Mouse (Mus musculus) kidney, embryonic 16.5 days (tissue): ENCODE results near the gene Nat14. TPM values are rescaled to one million over a fixed set of nuclear protein-coding genes. Genes with fewer than 3 reads are reported as not detected.
A peak's percentile ranks its signal among the peaks of the same experiment; 100 is the strongest.
"Not testable (repeated sequence)": the region's sequence is repeated elsewhere in the genome, so short reads cannot be mapped to it uniquely, and the experiment has no call there.

Source experiments
- ATAC-seq: fragments of 200-750 bp; cut with Nextera tagmentation; 2 replicates; pipeline ENCODE4 v1.8.0; 2017; ENCODE audit warnings: moderate TSS enrichment; ENCODE audit not compliant: low FRiP score, low TSS enrichment
- H3K27ac ChIP-seq: fragments of 300-500 bp; sonication (generic); 2 replicates; pipeline ENCODE4 v1.5.1; 2014; ENCODE audit warnings: low read length
- H3K27me3 ChIP-seq: fragments of 300-500 bp; sonication (generic); 2 replicates; pipeline ENCODE4 v1.6.1; 2014; ENCODE audit warnings: low read length, control low read depth, mixed read lengths; ENCODE audit not compliant: insufficient read depth
- H3K36me3 ChIP-seq: fragments of 300-500 bp; sonication (generic); 2 replicates; pipeline ENCODE4 v1.6.1; 2014; ENCODE audit warnings: low read length, control low read depth, mixed read lengths; ENCODE audit not compliant: insufficient read depth
- H3K4me1 ChIP-seq: fragments of 300-500 bp; sonication (generic); 2 replicates; pipeline ENCODE4 v1.6.1; 2014; ENCODE audit warnings: low read length, control low read depth, mixed read lengths; ENCODE audit not compliant: insufficient read depth
- H3K4me2 ChIP-seq: fragments of 300-500 bp; sonication (generic); replicated peaks from 2 replicates; pipeline ENCODE4 v1.6.1; 2014; ENCODE audit warnings: low read depth, low read length
- H3K4me3 ChIP-seq: fragments of 300-500 bp; sonication (generic); 2 replicates; pipeline ENCODE4 v1.5.1; 2014; ENCODE audit warnings: mild to moderate bottlenecking, low read length
- H3K9ac ChIP-seq: fragments of 300-500 bp; sonication (generic); replicated peaks from 2 replicates; pipeline ENCODE4 v1.6.1; 2014; ENCODE audit warnings: low read length
- H3K9me3 ChIP-seq: fragments of 300-500 bp; sonication (generic); 2 replicates; pipeline ENCODE4 v1.6.1; 2016; ENCODE audit warnings: low read length, control low read depth
- WGBS: fragments of 180-500 bp; shearing (Covaris S2); extraction: QIAGEN DNeasy Blood & Tissue Kit; methylation state at CpG from one replicate; pipeline ENCODE4 v1.1.7; 2014; 5-methylcytosine and 5-hydroxymethylcytosine counted together
- polyA plus RNA-seq: library from polyadenylated mRNA; unstranded; fragments of >200 nt; fragmentation: Nextera tagmentation; extraction: Ambion mirVana; gene quantifications from 2 replicates; pipeline ENCODE4 v1.2.1, GENCODE M21; 2015

Gene Nat14
- 5.8 and 6.2 TPM in 2 replicates for polyA plus RNA-seq

DNA sequence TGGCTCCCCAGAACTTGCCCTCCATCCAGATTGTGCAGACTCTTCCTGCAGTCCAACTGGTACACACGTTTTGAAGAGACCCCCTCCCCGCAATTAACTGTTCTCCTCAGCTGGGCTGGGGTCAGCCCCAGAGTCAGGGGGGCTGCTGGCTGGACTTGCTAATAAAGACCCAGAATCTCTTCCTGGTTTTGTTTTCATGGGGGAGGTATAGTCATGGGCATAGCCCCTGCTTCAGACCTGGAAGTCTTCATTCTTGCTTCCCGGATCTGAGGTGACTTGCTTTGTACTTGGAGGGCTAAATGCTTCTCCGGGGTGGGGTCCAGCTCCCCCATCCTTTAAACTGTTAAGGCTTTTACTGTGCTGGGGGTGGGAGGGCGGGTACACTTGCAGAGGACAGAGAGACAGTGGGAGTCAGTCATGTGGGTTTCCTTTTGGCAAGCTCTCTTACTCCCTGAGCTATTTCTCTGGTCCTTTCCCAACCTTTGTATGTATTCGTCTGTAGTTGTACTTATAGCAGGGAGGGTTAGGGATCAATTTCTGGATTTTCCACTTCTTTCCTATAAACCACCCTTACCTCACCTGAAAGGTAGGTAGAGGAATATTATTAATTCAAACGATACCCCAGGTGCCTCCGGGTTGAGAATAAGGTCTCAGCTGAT, at the start of gene Nat14:
Gene Nat14, plus strand, starts transcription at position 205 of the 659 bp plus-strand sequence.
- ATAC-seq: no peak
- Histone ChIP-seq H3K4me1 (peaks cover 48% of the 10 kb centered on the region), H3K36me3 (peaks cover 38% of the 10 kb centered on the region), H3K27me3 (no peaks in the 10 kb centered on the region), H3K4me2 (peak within 1 kb of the TSS; percentile 78), H3K9ac (peak within 1 kb of the TSS; percentile 70), H3K4me3 (peak within 1 kb of the TSS; percentile 43), H3K27ac (peak within 1 kb of the TSS; percentile 76), H3K9me3 (no peaks in the 10 kb centered on the region)
- 26% methylated on average over 8 of the region's 8 CpGs for WGBS

DNA sequence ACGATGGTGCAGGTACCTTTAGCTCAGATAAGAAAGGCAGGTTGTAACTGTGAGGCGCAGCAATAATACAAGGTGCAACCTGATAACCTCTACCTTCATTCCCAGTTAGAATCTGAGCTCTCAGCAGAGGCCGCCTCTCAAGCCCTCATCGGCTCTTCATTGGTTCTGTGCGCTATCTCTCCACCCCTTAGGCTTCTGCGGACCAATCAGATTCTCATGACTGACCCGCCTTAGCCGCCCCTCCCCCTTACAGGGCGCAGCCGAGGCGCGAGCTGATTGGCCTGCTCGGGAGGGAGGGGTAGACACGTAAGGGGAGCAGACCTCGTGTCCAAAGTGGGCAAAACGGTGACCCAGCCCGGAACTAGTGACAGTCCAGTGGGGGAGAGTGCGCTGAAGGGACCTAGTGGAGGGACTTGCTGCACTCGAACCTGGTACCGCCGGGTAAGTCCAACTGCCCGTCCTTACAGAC, 45.0 kb upstream of the Nat14 start, which contains the start of gene Isoc2a:
Gene Isoc2a, plus strand, starts transcription at position 401 of the 469 bp plus-strand sequence.
- ATAC-seq: peak; percentile 100
- WGBS: under 1% methylated on average over 21 of the region's 22 CpGs
- no peaks in the 10 kb centered on the region for H3K9me3 ChIP-seq
- no peaks in the 10 kb centered on the region for H3K36me3 ChIP-seq
- peak within 1 kb of the TSS; percentile 40; the same call in 1 of the 2 replicates for H3K27ac ChIP-seq
- H3K4me3 ChIP-seq: peak within 1 kb of the TSS; percentile 66
- H3K9ac ChIP-seq: peak within 1 kb of the TSS; percentile 74
- H3K4me1 ChIP-seq: peaks cover 15% of the 10 kb centered on the region
- H3K27me3 ChIP-seq: no peaks in the 10 kb centered on the region
- peak within 1 kb of the TSS; percentile 93 for H3K4me2 ChIP-seq

DNA sequence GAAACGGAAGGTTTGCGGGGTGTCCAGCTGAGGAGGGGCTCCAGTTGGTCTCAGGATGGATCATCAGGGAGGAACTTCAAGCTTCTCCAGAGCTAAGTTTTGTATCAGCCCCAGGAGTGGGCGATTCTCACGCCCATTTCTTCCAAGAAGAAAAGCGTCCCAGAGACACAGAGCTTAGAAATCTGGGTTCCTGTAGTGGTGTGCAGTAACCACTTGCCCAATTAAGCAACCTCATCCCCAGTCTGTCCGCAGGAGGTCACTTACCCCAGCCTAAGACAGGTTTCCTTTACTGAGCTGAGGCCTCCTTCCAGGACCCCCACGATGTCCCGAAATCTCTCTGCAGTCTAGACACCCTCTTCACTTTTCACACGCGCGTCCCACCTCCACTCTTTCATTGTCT, 44.6 kb upstream of the Nat14 start:
- Histone ChIP-seq H3K9me3 (peaks cover 4% of the 10 kb centered on the region; the same call in 1 of the 2 replicates), H3K4me2 (peak overlapping the region; percentile 93), H3K4me1 (peaks cover 15% of the 10 kb centered on the region), H3K9ac (peak overlapping the region; percentile 74), H3K27me3 (no peaks in the 10 kb centered on the region), H3K27ac (no peak overlapping the region), H3K36me3 (no peaks in the 10 kb centered on the region), H3K4me3 (peak overlapping the region; percentile 66)
- no peak; the same call in 1 of the 2 replicates for ATAC-seq
- 6% methylated on average over 11 of the region's 11 CpGs for WGBS

DNA sequence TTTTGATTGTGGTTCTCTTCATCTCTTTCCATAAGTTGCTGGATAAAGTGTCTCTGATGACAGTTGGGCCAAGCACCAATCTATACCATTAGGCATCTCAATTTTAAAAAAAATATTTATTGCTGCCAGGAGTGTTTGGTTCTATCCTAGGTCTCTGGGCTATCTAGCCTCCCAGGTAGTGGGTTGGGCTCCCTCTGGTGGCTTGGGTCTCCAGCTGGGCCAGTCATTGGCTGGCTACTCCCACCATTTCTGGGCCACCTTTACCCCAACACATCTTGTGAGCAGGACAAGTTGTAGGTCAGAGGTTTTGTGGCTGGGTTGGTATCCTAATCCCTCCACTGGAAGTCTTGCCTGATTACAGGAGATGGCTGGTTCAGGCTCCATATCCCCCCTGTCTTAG, 43.6 kb upstream of the Nat14 start:
- H3K9ac ChIP-seq: no peak overlapping the region
- H3K36me3 ChIP-seq: no peaks in the 10 kb centered on the region
- no peak overlapping the region for H3K4me3 ChIP-seq
- H3K27me3 ChIP-seq: no peaks in the 10 kb centered on the region
- H3K4me1 ChIP-seq: peaks cover 15% of the 10 kb centered on the region
- ATAC-seq: no peak
- peaks cover 4% of the 10 kb centered on the region; the same call in 1 of the 2 replicates for H3K9me3 ChIP-seq
- no peak overlapping the region for H3K27ac ChIP-seq
- no peak overlapping the region for H3K4me2 ChIP-seq

DNA sequence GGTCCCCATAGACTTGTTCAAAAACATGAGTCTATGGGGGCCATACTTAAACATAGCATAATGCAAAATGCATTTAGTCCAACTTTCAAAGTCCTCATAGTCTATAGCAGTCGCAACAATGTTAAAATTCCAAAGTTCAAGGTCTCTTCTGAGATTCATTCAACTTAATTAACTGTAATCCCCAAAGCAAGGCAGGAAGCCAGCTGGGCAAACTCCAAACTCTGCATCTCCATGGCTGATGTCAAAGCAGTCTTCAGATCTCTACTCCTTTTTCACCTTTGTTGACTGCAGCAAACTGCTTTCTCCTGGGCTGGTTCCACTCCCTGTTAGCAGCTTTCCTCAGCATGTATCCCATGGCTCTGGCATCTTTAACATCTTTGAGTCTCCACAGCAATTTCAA, 42.8 kb upstream of the Nat14 start:
- not testable (repeated sequence) for H3K36me3 ChIP-seq, H3K4me2 ChIP-seq, H3K9ac ChIP-seq, ATAC-seq, H3K27ac ChIP-seq, H3K9me3 ChIP-seq, H3K4me3 ChIP-seq, H3K27me3 ChIP-seq
- 78% methylated on average over 1 of the region's 1 CpGs for WGBS
- H3K4me1 ChIP-seq: peaks cover 15% of the 10 kb centered on the region

DNA sequence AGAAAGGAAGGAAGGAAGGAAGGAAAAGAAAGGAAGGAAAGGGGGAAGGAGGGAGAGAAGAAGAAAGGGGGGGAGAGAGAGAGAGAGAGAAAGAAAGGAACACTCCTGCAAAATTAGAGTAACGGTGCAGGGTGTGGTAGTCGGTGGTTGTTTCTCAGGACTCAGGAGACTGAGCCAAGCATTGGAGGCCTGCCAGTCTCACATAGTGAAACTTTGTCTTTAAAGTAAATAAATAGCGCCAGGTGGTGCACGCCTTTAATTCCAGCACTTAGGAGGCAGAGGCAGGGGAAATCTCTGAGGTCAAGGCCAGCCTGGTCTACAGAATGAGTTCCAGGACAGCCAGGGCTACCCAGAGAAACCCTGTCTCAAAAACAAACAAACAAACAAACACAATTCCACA, 35.1 kb upstream of the Nat14 start:
- Histone ChIP-seq H3K9ac (no peak overlapping the region), H3K4me2 (no peak overlapping the region), H3K27me3 (no peaks in the 10 kb centered on the region), H3K27ac (no peak overlapping the region), H3K4me1 (no peaks in the 10 kb centered on the region), H3K9me3 (peaks cover 6% of the 10 kb centered on the region), H3K36me3 (no peaks in the 10 kb centered on the region), H3K4me3 (no peak overlapping the region)
- 72% methylated on average over 4 of the region's 4 CpGs for WGBS
- no peak for ATAC-seq

DNA sequence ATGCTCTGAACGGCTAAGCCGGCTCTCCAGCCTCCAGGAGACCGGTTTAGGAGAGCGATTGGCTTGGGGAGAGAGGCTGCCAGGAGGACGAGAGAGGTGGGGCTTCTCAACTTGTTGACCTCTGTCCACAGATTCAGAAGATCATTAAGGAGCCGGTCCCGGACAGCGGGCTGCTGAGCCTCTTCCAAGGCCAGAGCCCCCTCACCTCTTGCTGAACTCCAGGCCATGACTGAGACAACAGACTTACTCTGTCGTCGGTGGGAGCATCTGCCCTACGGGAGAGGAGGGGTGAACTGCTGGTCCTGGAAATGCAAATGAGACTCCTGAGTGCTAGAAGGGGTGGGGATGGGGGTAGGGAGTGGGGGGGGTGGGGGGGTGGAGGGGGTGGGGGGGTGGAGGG, 26.6 kb upstream of the Nat14 start:
- Histone ChIP-seq H3K27ac (no peak overlapping the region), H3K27me3 (no peaks in the 10 kb centered on the region), H3K36me3 (no peaks in the 10 kb centered on the region), H3K4me1 (peaks cover 7% of the 10 kb centered on the region; the same call in 1 of the 2 replicates), H3K4me3 (no peak overlapping the region), H3K4me2 (no peak overlapping the region), H3K9ac (no peak overlapping the region), H3K9me3 (no peaks in the 10 kb centered on the region)
- ATAC-seq: no peak
- WGBS: 49% methylated on average over 11 of the region's 11 CpGs

DNA sequence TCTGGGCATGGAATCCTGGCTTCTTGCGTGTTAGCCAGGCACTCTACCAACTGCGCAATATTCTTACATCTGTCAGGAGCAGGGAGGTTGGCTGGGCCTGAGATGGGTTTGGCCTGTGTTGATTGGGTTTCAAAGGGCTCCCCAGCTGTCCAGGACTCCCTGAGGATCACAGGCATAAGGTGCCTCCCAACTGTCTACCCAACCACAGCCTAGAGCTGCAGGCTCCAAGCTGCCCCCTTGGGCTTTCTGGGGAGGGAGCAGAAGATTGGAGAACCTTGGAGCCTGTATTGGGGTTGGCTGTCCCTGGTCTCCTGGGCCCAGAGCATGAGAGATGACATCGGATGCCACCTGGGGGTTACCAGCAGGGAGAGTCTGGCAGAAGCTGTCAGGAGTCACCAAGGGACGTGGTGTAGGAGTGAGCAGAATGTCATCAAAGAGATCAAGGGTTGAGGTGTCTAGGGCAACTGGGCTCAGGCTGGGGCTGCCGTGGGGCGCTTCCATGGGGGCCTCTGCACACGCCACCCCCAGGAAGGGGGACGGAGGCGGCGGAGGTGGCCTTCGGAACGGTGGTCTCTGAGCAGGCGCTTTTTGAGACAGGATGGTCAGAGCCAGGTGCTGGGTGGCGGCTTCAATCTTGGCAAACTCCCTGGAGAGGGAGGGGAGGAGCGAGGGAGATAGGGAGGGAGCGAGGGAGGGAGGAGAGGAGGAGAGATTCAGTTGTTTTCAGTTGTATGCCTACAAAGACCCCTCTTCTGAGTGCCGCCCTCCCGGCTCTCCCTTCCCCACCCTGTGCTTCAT, 22.8 kb upstream of the Nat14 start:
- H3K9ac ChIP-seq: peak overlapping the region; percentile 53

DNA sequence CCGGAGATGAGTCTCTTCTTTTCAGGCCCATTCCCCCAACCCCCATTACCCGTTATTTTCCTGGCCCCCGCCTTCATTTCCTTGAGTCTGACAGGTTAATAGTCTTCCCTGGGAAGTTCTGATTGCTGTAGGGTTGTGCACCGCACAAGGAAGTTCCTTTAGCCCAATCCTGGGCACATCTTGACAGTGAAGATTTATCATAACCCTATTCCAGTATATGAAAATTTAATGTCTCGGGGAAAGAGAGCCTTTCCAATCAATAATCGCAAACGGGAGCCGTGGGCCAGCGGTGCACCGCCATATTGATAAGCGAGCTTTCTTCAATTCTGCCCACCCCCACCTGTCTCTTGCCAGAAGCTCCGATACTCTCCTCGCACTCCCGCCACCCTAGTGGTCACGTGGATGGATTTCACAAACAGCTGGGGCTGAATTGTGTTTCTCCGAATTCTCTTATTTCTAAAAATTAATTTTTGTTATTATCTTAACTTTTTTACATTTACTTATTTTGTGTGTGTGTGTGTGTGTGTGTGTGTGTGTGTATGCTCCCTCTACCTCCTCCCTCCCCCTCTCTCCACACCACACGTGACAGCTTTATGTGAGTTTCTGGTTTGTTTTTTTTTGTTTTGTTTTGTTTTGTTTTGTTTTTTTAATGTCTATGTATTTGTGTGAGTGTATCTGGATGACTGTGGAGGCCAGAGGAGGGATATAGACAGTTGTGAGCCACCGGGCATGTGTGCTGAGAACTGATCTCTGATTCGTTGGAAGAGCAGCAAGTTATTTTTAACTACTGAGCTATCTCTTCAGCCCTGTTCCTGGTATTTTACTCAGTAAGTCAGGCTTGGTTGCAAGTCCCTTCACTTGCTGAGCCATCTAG, 21.9 kb upstream of the Nat14 start:
- ATAC-seq: peak; percentile 32
- peak overlapping the region; percentile 53 for H3K9ac ChIP-seq
- peak overlapping the region; percentile 32 for H3K4me3 ChIP-seq
- H3K27ac ChIP-seq: no peak overlapping the region
- H3K36me3 ChIP-seq: no peaks in the 10 kb centered on the region
- H3K4me1 ChIP-seq: peaks cover 11% of the 10 kb centered on the region; the same call in 1 of the 2 replicates
- WGBS: 5% methylated on average over 19 of the region's 19 CpGs
- H3K4me2 ChIP-seq: peak overlapping the region; percentile 52
- H3K9me3 ChIP-seq: peaks cover 3% of the 10 kb centered on the region
- H3K27me3 ChIP-seq: no peaks in the 10 kb centered on the region

More for the DNA sequence above, 22.8 kb upstream of the Nat14 start:
- peak; percentile 53 for ATAC-seq
- H3K27me3 ChIP-seq: no peaks in the 10 kb centered on the region
- H3K36me3 ChIP-seq: no peaks in the 10 kb centered on the region
- H3K27ac ChIP-seq: no peak overlapping the region
- 17% methylated on average over 17 of the region's 18 CpGs for WGBS
- peak overlapping the region; percentile 52 for H3K4me2 ChIP-seq
- H3K4me3 ChIP-seq: peak overlapping the region; percentile 32
- peaks cover 3% of the 10 kb centered on the region for H3K9me3 ChIP-seq
- H3K4me1 ChIP-seq: peaks cover 11% of the 10 kb centered on the region; the same call in 1 of the 2 replicates
